8 mouse cellular contexts compared by ENCODE assay signal in the genomic region with DNA sequence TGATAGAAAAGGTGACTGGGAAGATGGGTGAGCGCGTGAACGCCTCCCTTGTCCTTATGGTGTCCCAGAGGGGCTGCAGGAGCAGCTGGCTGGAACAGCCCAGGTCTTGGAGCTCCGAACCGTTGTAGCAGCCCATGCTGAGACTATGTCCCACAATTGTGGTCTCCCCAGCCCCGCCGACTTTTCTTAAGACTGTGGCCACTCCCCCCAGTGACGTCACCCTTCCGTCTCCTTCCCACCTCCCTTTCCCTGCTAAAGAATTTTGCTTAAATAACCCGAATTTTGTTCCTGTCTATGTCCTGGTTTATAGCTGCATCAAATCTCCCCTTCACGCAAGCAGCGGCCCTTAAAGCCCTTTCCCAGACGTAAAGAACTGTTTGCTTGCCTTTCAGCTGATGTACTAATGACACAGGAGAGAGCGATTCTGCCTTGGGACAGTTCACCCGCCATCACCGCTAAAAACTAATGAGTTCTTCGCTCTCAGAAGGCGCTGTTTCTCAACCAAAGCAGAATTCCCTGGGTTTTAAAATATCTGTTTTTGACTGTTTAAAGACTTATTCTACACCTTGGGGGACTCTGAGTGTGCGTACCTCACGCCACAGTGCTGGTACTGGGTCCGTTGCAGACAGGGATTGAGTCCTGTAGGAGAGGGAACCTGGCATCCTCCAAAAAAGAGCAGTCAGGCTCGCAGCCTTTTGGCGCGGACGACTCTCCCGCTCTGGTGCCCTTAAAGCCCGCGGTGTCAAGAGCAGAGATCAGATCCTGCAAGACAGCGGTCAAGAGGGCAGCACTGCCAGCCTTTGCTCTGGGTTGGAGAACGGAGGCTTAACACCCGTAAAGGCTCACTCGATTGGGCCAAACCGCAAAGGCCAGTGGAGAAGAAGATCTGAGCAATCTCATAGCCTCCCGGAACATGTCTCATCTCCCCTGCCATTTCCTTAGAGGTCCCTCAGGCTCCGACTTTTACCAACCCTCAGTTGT. TPM values are rescaled to one million over a fixed set of nuclear protein-coding genes. Genes with fewer than 3 reads are reported as not detected.
A peak's percentile ranks its signal among the peaks of the same experiment; 100 is the strongest.
DNase-seq lines count a peak whose midpoint lies in the region; ATAC-seq and TF ChIP-seq lines count a peak whose summit lies in the region.

A gene (minus strand): TSS at position 174 of the 981 bp plus-strand sequence.

- H3K9ac ChIP-seq in embryonic facial prominence, embryonic 14.5 days (ENCODE audit: low read depth, low read length): peak within 1 kb of the TSS; percentile 59
- H3K9ac ChIP-seq in heart, embryonic 15.5 days: peak within 1 kb of the TSS; percentile 42
- H3K9ac ChIP-seq in lung, embryonic 16.5 days (ENCODE audit: low read length): peak within 1 kb of the TSS; percentile 60

- peak within 1 kb of the TSS; percentile 95 for H3K4me2 ChIP-seq in embryonic facial prominence, embryonic 14.5 days (ENCODE audit: low read depth, low read length)
- H3K4me2 ChIP-seq in heart, embryonic 15.5 days: peak within 1 kb of the TSS; percentile 98
- H3K4me2 ChIP-seq in lung, embryonic 16.5 days (ENCODE audit: low read depth, low read length): peak within 1 kb of the TSS; percentile 99

- H3K36me3 ChIP-seq in testis, adult 2 months (ENCODE audit: control insufficient read depth, insufficient read depth, low read length): no peaks in the 10 kb centered on the region
- H3K36me3 ChIP-seq in embryonic facial prominence, embryonic 14.5 days (ENCODE audit: control insufficient read depth, insufficient read depth, low read length): no peaks in the 10 kb centered on the region
- H3K36me3 ChIP-seq in heart, embryonic 15.5 days: no peaks in the 10 kb centered on the region
- H3K36me3 ChIP-seq in lung, embryonic 16.5 days (ENCODE audit: control insufficient read depth, insufficient read depth, low read length): no peaks in the 10 kb centered on the region

- peak within 1 kb of the TSS; percentile 14 for H3K4me3 ChIP-seq in testis, adult 2 months (ENCODE audit: control insufficient read depth, low read depth, low read length)
- peak within 1 kb of the TSS; percentile 56 for H3K4me3 ChIP-seq in embryonic facial prominence, embryonic 14.5 days (ENCODE audit: low read depth, low read length)
- peak within 1 kb of the TSS; percentile 60 for H3K4me3 ChIP-seq in heart, embryonic 15.5 days
- peak within 1 kb of the TSS; percentile 63 for H3K4me3 ChIP-seq in lung, embryonic 16.5 days (ENCODE audit: low read length)
- peak within 1 kb of the TSS; percentile 47 for H3K4me3 ChIP-seq in olfactory bulb, adult 2 months (ENCODE audit: insufficient read depth, low read depth, low read length)

- peaks cover 2% of the 10 kb centered on the region for H3K4me1 ChIP-seq in testis, adult 2 months (ENCODE audit: control insufficient read depth, insufficient read depth, low read length)
- H3K4me1 ChIP-seq in embryonic facial prominence, embryonic 14.5 days (ENCODE audit: control insufficient read depth, insufficient read depth, low read length): peaks cover 15% of the 10 kb centered on the region; the same call in 1 of the 2 replicates
- peaks cover 18% of the 10 kb centered on the region for H3K4me1 ChIP-seq in heart, embryonic 15.5 days (replicated peaks)
- H3K4me1 ChIP-seq in lung, embryonic 16.5 days (replicated peaks; ENCODE audit: control insufficient read depth, insufficient read depth, low read length): peaks cover 12% of the 10 kb centered on the region
- H3K4me1 ChIP-seq in olfactory bulb, adult 2 months (ENCODE audit: control insufficient read depth, insufficient read depth, low read length): peaks cover 14% of the 10 kb centered on the region

- no peak within 1 kb of the TSS for H3K27ac ChIP-seq in testis, adult 2 months (ENCODE audit: control insufficient read depth, insufficient read depth, low read depth, low read length)
- peak within 1 kb of the TSS; percentile 45; the same call in 1 of the 2 replicates for H3K27ac ChIP-seq in embryonic facial prominence, embryonic 14.5 days (replicated peaks; ENCODE audit: low read depth, low read length)
- H3K27ac ChIP-seq in heart, embryonic 15.5 days: peak within 1 kb of the TSS; percentile 49; the same call in 1 of the 2 replicates
- H3K27ac ChIP-seq in lung, embryonic 16.5 days (ENCODE audit: low read length): no peak within 1 kb of the TSS
- no peak within 1 kb of the TSS for H3K27ac ChIP-seq in olfactory bulb, adult 2 months (ENCODE audit: insufficient read depth, low read depth, low read length)

- no peak for TF ChIP-seq CTCF in testis, adult 2 months (IDR thresholded peaks at IDR 0.05; ENCODE audit: control insufficient read depth, insufficient read depth, insufficient replicate concordance, low read depth, low read length)
- no peak for TF ChIP-seq CTCF in olfactory bulb, adult 2 months (IDR thresholded peaks at IDR 0.05; ENCODE audit: insufficient read depth, low read depth, low read length)

- ATAC-seq in embryonic facial prominence, embryonic 14.5 days (ENCODE audit: low read depth): peak; percentile 72
- peak; percentile 62; the same call in 1 of the 2 replicates for ATAC-seq in heart, embryonic 15.5 days (replicated peaks; ENCODE audit: insufficient number of reproducible peaks, insufficient read depth, low FRiP score, low read depth)
- ATAC-seq in lung, embryonic 16.5 days (ENCODE audit: low read depth): peak; percentile 81

- no peaks in the 10 kb centered on the region for H3K9me3 ChIP-seq in embryonic facial prominence, embryonic 14.5 days (ENCODE audit: control insufficient read depth, low read length)
- H3K9me3 ChIP-seq in heart, embryonic 15.5 days (replicated peaks): no peaks in the 10 kb centered on the region
- H3K9me3 ChIP-seq in lung, embryonic 16.5 days (ENCODE audit: control insufficient read depth, low read length): no peaks in the 10 kb centered on the region

- no peak for DNase-seq in testis, postnatal 14 days (ENCODE audit: low spot score)
- peak; percentile 86 for DNase-seq in embryonic facial prominence, embryonic 14.5 days (ENCODE audit: low spot score)
- peak; percentile 81 for DNase-seq in kidney, postnatal 10 days
- peak; percentile 25 for DNase-seq in urinary bladder, adult 2 months (ENCODE audit: low spot score)

- H3K27me3 ChIP-seq in testis, adult 2 months (ENCODE audit: control insufficient read depth, insufficient read depth, low read length): no peaks in the 10 kb centered on the region
- peaks cover 40% of the 10 kb centered on the region for H3K27me3 ChIP-seq in embryonic facial prominence, embryonic 14.5 days (replicated peaks; ENCODE audit: control insufficient read depth, insufficient read depth, low read length)
- H3K27me3 ChIP-seq in heart, embryonic 15.5 days: peaks cover 30% of the 10 kb centered on the region
- peaks cover 18% of the 10 kb centered on the region for H3K27me3 ChIP-seq in lung, embryonic 16.5 days (ENCODE audit: control insufficient read depth, insufficient read depth, low read depth, low read length)

- TF ChIP-seq POLR2A in testis, adult 2 months (IDR thresholded peaks at IDR 0.05; ENCODE audit: control insufficient read depth, low read depth, low read length): no peak
- TF ChIP-seq POLR2A in olfactory bulb, adult 2 months (IDR thresholded peaks at IDR 0.05; ENCODE audit: insufficient read depth, low read depth, low read length): no peak

- WGBS in embryonic facial prominence, embryonic 14.5 days: 1% methylated on average over 33 of the region's 35 CpGs
- 1% methylated on average over 35 of the region's 35 CpGs for WGBS in heart, embryonic 15.5 days
- WGBS in lung, embryonic 16.5 days: 0% methylated on average over 35 of the region's 35 CpGs
- 5% methylated on average over 35 of the region's 35 CpGs for WGBS in olfactory bulb, adult 2 months

RNA-seq across cellular contexts. Expression of the gene that starts here (rescaled TPM):
- polyA plus RNA-seq in testis, adult 2 months (2012; rRNA removed): 0.35 and 11.4 TPM in 2 replicates
- 7.3 and 11.5 TPM in 2 replicates for polyA plus RNA-seq in embryonic facial prominence, embryonic 14.5 days (2014; fragmentation: Nextera tagmentation; extraction: Ambion mirVana)
- polyA plus RNA-seq in heart, embryonic 15.5 days (2015; fragmentation: Nextera tagmentation; extraction: Ambion mirVana): 3.0 and 3.4 TPM in 2 replicates
- 0.26 and 0.89 TPM in 2 replicates for polyA plus RNA-seq in lung, embryonic 16.5 days (2015; fragmentation: Nextera tagmentation; extraction: Ambion mirVana)
- not detected in 2 replicates for polyA plus RNA-seq in olfactory bulb, adult 2 months (2012; ENCODE audit: insufficient read depth, insufficient read length, low replicate concordance, missing spikeins)
- 6.3 and 6.7 TPM in 2 replicates for polyA plus RNA-seq in urinary bladder, adult 2 months (2012; rRNA removed)

Comparison
In these comparisons a context has a peak if more than half of its experiments do, and no peak if none do; other contexts are left out.
1. Peak in ATAC-seq, H3K4me3 ChIP-seq, H3K9ac ChIP-seq and H3K4me2 ChIP-seq in lung, embryonic 16.5 days; RNA of the gene not detected or under 1 TPM.
2. H3K27ac ChIP-seq: peak in embryonic facial prominence, embryonic 14.5 days (single experiment) and heart, embryonic 15.5 days (single experiment); none in testis, adult 2 months (single experiment), lung, embryonic 16.5 days (single experiment) and olfactory bulb, adult 2 months (single experiment).
3. Peak in every context shown above with its lines, with median percentiles within 50 percentile points of each other: H3K4me3 ChIP-seq, ATAC-seq, H3K4me2 ChIP-seq and H3K9ac ChIP-seq.